Mouse (Mus musculus) embryonic facial prominence, embryonic 12.5 days (tissue): ENCODE results near the gene Eml4. TPM values are rescaled to one million over a fixed set of nuclear protein-coding genes. Genes with fewer than 3 reads are reported as not detected.

Source experiments
- ATAC-seq: fragments of 200-750 bp; cut with Nextera tagmentation; 2 replicates; pipeline ENCODE4 v1.8.0; 2017; ENCODE audit not compliant: insufficient number of reproducible peaks, insufficient read depth, low FRiP score, low TSS enrichment
- H3K27ac ChIP-seq: fragments of 300-500 bp; sonication (generic); 2 replicates; pipeline ENCODE4 v1.5.1; 2016; ENCODE audit warnings: mild to moderate bottlenecking
- H3K27me3 ChIP-seq: fragments of 300-500 bp; sonication (generic); 2 replicates; pipeline ENCODE4 v1.6.1; 2016; ENCODE audit warnings: mild to moderate bottlenecking, moderate library complexity
- H3K36me3 ChIP-seq: fragments of 300-500 bp; sonication (generic); 2 replicates; pipeline ENCODE4 v1.6.1; 2016; ENCODE audit warnings: mild to moderate bottlenecking
- H3K4me1 ChIP-seq: fragments of 300-500 bp; sonication (generic); 2 replicates; pipeline ENCODE4 v1.6.1; 2016
- H3K4me2 ChIP-seq: fragments of 300-500 bp; sonication (generic); replicated peaks from 2 replicates; pipeline ENCODE4 v1.6.1; 2016; ENCODE audit warnings: mild to moderate bottlenecking, moderate library complexity
- H3K4me3 ChIP-seq: fragments of 300-500 bp; sonication (generic); 2 replicates; pipeline ENCODE4 v1.5.1; 2016; ENCODE audit warnings: mild to moderate bottlenecking
- H3K9ac ChIP-seq: fragments of 300-500 bp; sonication (generic); 2 replicates; pipeline ENCODE4 v1.6.1; 2016; ENCODE audit warnings: mild to moderate bottlenecking, moderate library complexity
- H3K9me3 ChIP-seq: fragments of 300-500 bp; sonication (generic); 2 replicates; pipeline ENCODE4 v1.6.1; 2016; ENCODE audit warnings: mild to moderate bottlenecking, moderate library complexity
- WGBS: fragments of 180-500 bp; shearing (Covaris S2); methylation state at CpG from one replicate; pipeline ENCODE4 v1.1.7; 2016; 5-methylcytosine and 5-hydroxymethylcytosine counted together
- polyA plus RNA-seq: library from polyadenylated mRNA; unstranded; fragments of >200 nt; fragmentation: Nextera tagmentation; extraction: Ambion mirVana; gene quantifications from 2 replicates; pipeline ENCODE4 v1.2.1, GENCODE M21; 2016

Eml4 gene
- polyA plus RNA-seq, 1 experiment from 2014 or later, result 66.7 TPM

GRCm38 (mm10) chr17:83469586-83469985 lies 118.9 kb downstream of the Eml4 start:
- no peaks in the 10 kb centered on the region for H3K27me3 ChIP-seq
- 89% methylated on average over 2 of the region's 2 CpGs for WGBS
- no peak overlapping the region for H3K4me2 ChIP-seq
- H3K4me3 ChIP-seq, result no peak overlapping the region
- no peaks in the 10 kb centered on the region for H3K9me3 ChIP-seq
- ATAC-seq, result no peak
- no peak overlapping the region for H3K9ac ChIP-seq
- no peaks in the 10 kb centered on the region for H3K4me1 ChIP-seq
- no peak overlapping the region for H3K27ac ChIP-seq
- peaks cover 63% of the 10 kb centered on the region for H3K36me3 ChIP-seq

- no peaks in the 10 kb centered on the region for H3K4me1 ChIP-seq
- no peak overlapping the region for H3K4me2 ChIP-seq
- H3K27me3 ChIP-seq, result no peaks in the 10 kb centered on the region
- no peak for ATAC-seq
- H3K27ac ChIP-seq, result no peak overlapping the region
- no peak overlapping the region for H3K4me3 ChIP-seq
- no peaks in the 10 kb centered on the region for H3K9me3 ChIP-seq
- H3K9ac ChIP-seq, result no peak overlapping the region
- H3K36me3 ChIP-seq, result peaks cover 86% of the 10 kb centered on the region
- WGBS, result 95% methylated on average over 12 of the region's 12 CpGs
These were observed 126.4 kb downstream of the Eml4 start for GRCm38 (mm10) chr17:83477089-83477488.

DNA sequence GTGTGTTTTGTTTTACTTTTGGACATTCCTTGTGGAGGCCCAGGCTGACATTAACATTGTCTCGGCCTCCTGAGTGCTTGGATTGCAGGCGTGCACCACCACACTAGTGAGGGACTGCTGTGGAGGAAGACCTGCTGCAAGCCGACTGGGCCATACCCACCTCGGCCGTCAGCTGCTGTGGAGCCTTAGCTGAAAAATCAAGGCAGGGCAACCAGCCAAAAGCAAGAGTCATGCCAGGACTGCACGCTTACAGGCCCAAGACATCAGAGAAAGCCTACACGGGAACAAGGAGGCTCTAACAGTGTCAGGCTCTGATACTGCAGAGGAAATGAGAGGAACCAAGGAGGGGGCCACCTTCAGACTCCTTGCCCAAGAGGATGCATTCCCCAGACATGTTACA lies 130.8 kb downstream of the Eml4 start:
- no peak overlapping the region for H3K4me3 ChIP-seq
- no peak overlapping the region for H3K9ac ChIP-seq
- H3K4me2 ChIP-seq, result no peak overlapping the region
- H3K27me3 ChIP-seq, result no peaks in the 10 kb centered on the region
- WGBS, result 94% methylated on average over 7 of the region's 7 CpGs
- no peak overlapping the region for H3K27ac ChIP-seq
- no peak for ATAC-seq
- H3K9me3 ChIP-seq, result no peaks in the 10 kb centered on the region
- H3K4me1 ChIP-seq, result no peaks in the 10 kb centered on the region
- H3K36me3 ChIP-seq, result peaks cover 50% of the 10 kb centered on the region

DNA sequence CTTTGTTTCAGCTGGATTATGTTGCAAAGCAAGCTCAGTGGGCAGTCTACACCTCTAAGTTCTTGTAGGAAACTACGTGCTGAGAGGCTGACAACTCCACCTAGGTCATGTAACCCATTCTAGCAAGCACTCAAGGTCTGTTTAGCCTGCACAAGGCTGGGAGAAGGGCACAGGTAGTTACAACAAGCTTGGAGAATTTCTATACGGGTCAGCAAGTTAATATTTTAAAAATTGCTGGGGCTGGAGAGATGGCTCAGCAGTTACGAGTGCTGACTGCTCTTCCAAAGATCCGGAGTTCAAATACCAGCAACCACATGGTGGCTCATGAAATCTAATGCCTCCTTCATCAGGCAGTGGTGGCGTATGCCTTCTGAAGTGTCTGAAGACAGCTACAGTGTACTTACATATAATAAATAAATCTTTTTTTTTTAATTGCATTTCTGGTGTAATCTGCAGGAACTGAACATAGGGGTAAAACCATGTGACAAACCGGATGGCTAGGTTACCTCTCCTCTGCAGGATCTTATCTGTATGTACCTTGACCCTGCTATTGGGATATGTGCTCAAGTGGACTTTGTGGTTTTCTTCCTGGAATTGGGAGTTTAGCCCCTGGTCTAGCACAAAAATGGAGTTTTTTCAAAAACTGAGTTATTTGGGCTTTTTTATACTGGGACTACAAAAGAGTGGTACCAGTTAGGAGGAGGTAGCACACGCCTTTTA lies 132.2 kb downstream of the Eml4 start:
- peaks cover 36% of the 10 kb centered on the region for H3K36me3 ChIP-seq
- H3K4me1 ChIP-seq, result no peaks in the 10 kb centered on the region
- no peaks in the 10 kb centered on the region for H3K27me3 ChIP-seq
- H3K4me3 ChIP-seq, result no peak overlapping the region
- WGBS, result 92% methylated on average over 7 of the region's 7 CpGs
- no peaks in the 10 kb centered on the region for H3K9me3 ChIP-seq
- H3K4me2 ChIP-seq, result no peak overlapping the region
- H3K27ac ChIP-seq, result no peak overlapping the region
- ATAC-seq, result no peak
- H3K9ac ChIP-seq, result no peak overlapping the region

DNA sequence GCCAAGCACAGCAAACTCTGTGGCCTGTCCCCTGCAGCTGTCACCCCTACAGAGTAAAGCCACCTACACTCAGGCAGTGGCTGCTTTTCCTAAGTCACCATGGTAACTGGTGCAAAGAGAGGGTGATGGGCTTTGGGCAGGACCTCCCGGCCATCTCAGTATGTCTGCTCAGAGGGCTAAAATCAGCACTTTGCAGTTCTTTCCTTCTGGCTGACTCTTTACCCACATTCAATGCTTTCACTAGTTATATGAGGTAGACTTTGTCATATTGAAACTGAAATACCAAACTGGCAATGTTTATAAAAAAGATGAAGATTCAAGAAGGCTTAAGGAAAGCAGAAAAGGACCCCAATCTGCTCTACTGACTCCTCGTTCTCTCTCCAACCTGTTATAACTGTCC lies 133.1 kb downstream of the Eml4 start:
- Histone ChIP-seq H3K27ac (no peak overlapping the region), H3K4me1 (no peaks in the 10 kb centered on the region), H3K4me3 (no peak overlapping the region), H3K4me2 (no peak overlapping the region), H3K36me3 (peaks cover 28% of the 10 kb centered on the region), H3K9ac (no peak overlapping the region), H3K9me3 (no peaks in the 10 kb centered on the region), H3K27me3 (no peaks in the 10 kb centered on the region)
- 90% methylated on average over 2 of the region's 2 CpGs for WGBS
- no peak for ATAC-seq

DNA sequence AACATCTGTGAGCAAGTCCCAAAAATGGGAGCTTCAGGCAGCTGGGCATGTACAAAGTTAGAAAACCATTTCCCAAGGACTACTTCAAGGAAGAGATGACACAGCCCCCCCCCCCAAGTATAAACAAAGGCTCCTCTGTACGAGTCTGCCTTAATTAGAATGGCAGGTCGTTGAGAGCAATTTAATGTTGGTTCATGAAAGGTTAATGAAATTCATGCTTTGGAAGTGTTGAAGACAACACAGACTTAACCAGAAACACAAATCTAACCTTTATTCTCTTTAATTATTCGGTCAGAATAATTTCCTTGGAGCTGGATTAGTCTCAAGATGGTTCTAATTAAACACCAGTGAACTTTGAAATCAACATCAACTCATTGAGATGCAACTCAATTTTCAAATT lies 137.0 kb downstream of the Eml4 start:
- 39% methylated on average over 3 of the region's 3 CpGs for WGBS
- Histone ChIP-seq H3K27ac (no peak overlapping the region), H3K27me3 (no peaks in the 10 kb centered on the region), H3K9me3 (0 out of 2 replicates have a peak, but pooled peaks cover 4% of the 10 kb centered on the region), H3K4me2 (no peak overlapping the region), H3K36me3 (no peaks in the 10 kb centered on the region), H3K4me3 (no peak overlapping the region), H3K4me1 (no peaks in the 10 kb centered on the region), H3K9ac (no peak overlapping the region)
- no peak for ATAC-seq

DNA sequence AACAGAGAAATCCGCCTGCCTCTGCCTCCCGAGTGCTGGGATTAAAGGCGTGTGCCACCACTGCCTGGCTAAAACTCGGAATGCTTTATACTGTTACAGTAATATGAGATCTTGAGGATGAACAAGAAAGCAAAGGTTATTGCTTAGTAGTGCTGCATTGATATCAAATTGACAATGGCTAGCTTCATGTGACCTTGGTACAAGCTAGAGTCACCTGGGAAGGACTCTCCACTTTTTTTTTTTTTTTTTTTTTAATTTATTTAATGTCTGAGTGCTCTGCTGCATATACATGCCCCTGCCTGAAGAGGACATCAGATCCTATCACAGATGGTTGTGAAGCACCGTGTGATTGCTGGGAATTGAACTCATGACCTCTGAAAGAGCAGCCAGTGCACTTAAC lies 148.2 kb downstream of the Eml4 start:
- WGBS, result 96% methylated on average over 5 of the region's 5 CpGs
- H3K4me2 ChIP-seq, result no peak overlapping the region
- no peaks in the 10 kb centered on the region for H3K27me3 ChIP-seq
- no peak overlapping the region for H3K27ac ChIP-seq
- H3K9me3 ChIP-seq, result peaks cover 8% of the 10 kb centered on the region; the same call in 1 of the 2 replicates
- no peak overlapping the region for H3K4me3 ChIP-seq
- no peak overlapping the region for H3K9ac ChIP-seq
- peaks cover 50% of the 10 kb centered on the region for H3K36me3 ChIP-seq
- H3K4me1 ChIP-seq, result no peaks in the 10 kb centered on the region
- ATAC-seq, result no peak

GRCm38 (mm10) chr17:83499692-83500091 lies 149.0 kb downstream of the Eml4 start:
- no peak for ATAC-seq
- H3K36me3 ChIP-seq, result peaks cover 50% of the 10 kb centered on the region
- peaks cover 8% of the 10 kb centered on the region; the same call in 1 of the 2 replicates for H3K9me3 ChIP-seq
- WGBS, result 90% methylated on average over 4 of the region's 4 CpGs
- no peaks in the 10 kb centered on the region for H3K4me1 ChIP-seq
- H3K27me3 ChIP-seq, result no peaks in the 10 kb centered on the region
- H3K4me3 ChIP-seq, result no peak overlapping the region
- H3K9ac ChIP-seq, result no peak overlapping the region
- no peak overlapping the region for H3K4me2 ChIP-seq
- no peak overlapping the region for H3K27ac ChIP-seq

DNA sequence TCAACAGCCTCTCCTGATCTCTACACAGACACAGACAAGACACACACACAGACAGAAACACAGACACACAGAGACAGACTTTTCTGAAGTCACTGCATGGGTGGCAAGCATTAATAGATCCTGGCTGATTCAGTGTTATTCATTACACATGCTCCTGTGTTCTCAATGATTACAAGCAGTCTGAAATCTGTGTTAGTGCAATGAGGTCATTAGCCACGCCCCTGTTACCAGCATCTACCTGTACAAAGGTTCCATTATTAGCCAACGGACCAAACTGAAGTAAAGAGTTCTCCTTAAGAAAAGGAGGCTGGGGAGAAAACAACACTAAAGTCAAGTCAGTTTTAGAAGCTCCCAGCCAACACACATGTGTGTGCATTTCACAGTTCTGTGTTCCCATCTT lies 153.0 kb downstream of the Eml4 start:
- Histone ChIP-seq H3K4me3 (no peak overlapping the region), H3K36me3 (peaks cover 39% of the 10 kb centered on the region), H3K4me1 (no peaks in the 10 kb centered on the region), H3K9me3 (no peaks in the 10 kb centered on the region), H3K27me3 (no peaks in the 10 kb centered on the region), H3K4me2 (no peak overlapping the region), H3K27ac (no peak overlapping the region), H3K9ac (no peak overlapping the region)
- no peak for ATAC-seq
- WGBS, result 82% methylated on average over 2 of the region's 2 CpGs

GRCm38 (mm10) chr17:83512130-83512529 lies 161.4 kb downstream of the Eml4 start:
- H3K4me2 ChIP-seq, result no peak overlapping the region
- H3K9ac ChIP-seq, result no peak overlapping the region
- H3K27me3 ChIP-seq, result no peaks in the 10 kb centered on the region
- no peaks in the 10 kb centered on the region for H3K9me3 ChIP-seq
- no peak for ATAC-seq
- peaks cover 20% of the 10 kb centered on the region for H3K4me1 ChIP-seq
- WGBS, result 86% methylated on average over 3 of the region's 3 CpGs
- H3K27ac ChIP-seq, result no peak overlapping the region
- H3K4me3 ChIP-seq, result no peak overlapping the region
- H3K36me3 ChIP-seq, result 0 out of 2 replicates have a peak, but pooled peaks cover 3% of the 10 kb centered on the region

- Histone ChIP-seq H3K36me3 (no peaks in the 10 kb centered on the region), H3K9me3 (no peaks in the 10 kb centered on the region), H3K9ac (peak overlapping the region; percentile 91), H3K4me3 (peak overlapping the region; percentile 95), H3K27me3 (no peaks in the 10 kb centered on the region), H3K4me2 (peak overlapping the region; percentile 85), H3K27ac (peak overlapping the region; percentile 68), H3K4me1 (peaks cover 20% of the 10 kb centered on the region)
- peak; percentile 24 for ATAC-seq
- 3% methylated on average over 24 of the region's 24 CpGs for WGBS
These were observed 163.0 kb downstream of the Eml4 start for GRCm38 (mm10) chr17:83513655-83514212.

DNA sequence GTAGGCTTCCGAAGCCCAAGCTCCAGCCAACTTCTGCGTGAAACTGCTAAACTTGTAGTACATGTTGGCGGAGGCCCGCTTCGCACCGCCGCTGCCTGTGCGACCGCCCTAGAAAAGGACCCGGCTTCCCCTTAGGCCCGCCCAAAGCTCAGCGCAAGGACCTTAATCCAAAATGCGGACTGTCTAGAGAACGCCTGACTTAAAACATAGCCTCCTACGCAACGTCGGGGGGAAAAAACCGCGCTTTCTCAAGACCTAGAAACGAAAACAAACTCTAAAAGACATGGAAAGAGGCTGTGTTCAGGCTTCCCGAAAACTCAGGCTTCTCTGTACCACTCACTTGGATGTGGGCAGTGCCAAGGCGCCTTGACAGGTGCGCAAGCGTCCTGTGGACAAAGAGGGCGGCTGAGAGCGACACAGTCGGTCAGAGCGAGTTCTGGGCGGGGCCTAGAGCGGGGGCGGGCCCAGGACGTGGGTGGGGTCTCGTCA lies 163.5 kb downstream of the Eml4 start:
- Histone ChIP-seq H3K4me1 (peaks cover 20% of the 10 kb centered on the region), H3K9me3 (no peaks in the 10 kb centered on the region), H3K36me3 (no peaks in the 10 kb centered on the region), H3K9ac (peak overlapping the region; percentile 91), H3K4me2 (peak overlapping the region; percentile 85), H3K27ac (peak overlapping the region; percentile 68), H3K4me3 (peak overlapping the region; percentile 95), H3K27me3 (no peaks in the 10 kb centered on the region)
- peak; percentile 97 for ATAC-seq
- under 1% methylated on average over 33 of the region's 33 CpGs for WGBS
